Mouse (Mus musculus): ENCODE measurements around the gene Afg1l.

- TF ChIP-seq POLR2A (IDR thresholded peaks at IDR 0.05; ENCODE audit: borderline replicate concordance, extremely low read depth, low read depth, low read length) (no peak), CTCF (IDR thresholded peaks at IDR 0.05; ENCODE audit: insufficient read depth, low read length) (no peak)
Observed at GRCm38 (mm10) chr10:42390436-42390835, 87.9 kb downstream of the Afg1l start.
